Mouse (Mus musculus) E14TG2a.4 (cell line): ENCODE measurements around the gene Ndufa12.

Experiments
- H3K27me3 ChIP-seq: 2 replicates; pipeline ENCODE4 v1.6.1; 2014; ENCODE audit warnings: low read length, control low read depth; ENCODE audit not compliant: insufficient read depth
- H3K36me3 ChIP-seq: 2 replicates; pipeline ENCODE4 v1.6.1; 2014; ENCODE audit warnings: low read length, control low read depth; ENCODE audit not compliant: insufficient read depth
- H3K4me1 ChIP-seq: replicated peaks from 2 replicates; pipeline ENCODE4 v1.6.1; 2014; ENCODE audit warnings: low read depth, low read length, control low read depth
- H3K4me3 ChIP-seq: replicated peaks from 2 replicates; pipeline ENCODE4 v1.5.1; 2014; ENCODE audit warnings: mild to moderate bottlenecking, low read length
- H3K9me3 ChIP-seq: 2 replicates; pipeline ENCODE4 v1.6.1; 2014; ENCODE audit warnings: low read length, control low read depth
- CTCF ChIP-seq: conservative IDR thresholded peaks from 2 replicates; pipeline ENCODE4 v1.5.1; 2014; ENCODE audit warnings: low read length
- NANOG ChIP-seq: IDR thresholded peaks from 2 replicates; pipeline ENCODE4 v1.6.1; 2014; ENCODE audit warnings: borderline replicate concordance, low read length, mixed read lengths
- POU5F1 ChIP-seq: IDR thresholded peaks from 2 replicates; pipeline ENCODE4 v1.6.1; 2014; ENCODE audit warnings: low read length, borderline replicate concordance

Gene Ndufa12

DNA sequence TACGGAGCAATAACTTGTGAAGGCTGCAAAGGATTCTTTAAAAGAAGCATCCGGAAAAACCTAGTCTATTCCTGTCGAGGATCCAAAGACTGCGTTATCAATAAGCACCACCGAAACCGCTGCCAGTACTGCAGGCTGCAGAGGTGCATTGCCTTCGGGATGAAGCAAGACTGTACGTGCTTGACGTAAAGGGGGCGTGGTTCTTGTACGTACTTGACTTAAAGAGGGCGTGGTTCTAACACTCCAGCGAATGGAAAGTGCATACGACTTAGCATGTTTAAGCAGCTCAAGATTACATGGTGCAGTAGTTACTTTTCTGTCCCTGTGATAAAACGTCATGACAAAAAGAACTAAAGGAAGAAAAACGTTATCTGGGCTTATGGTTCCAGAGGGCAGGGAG is 33.1 kb upstream of the Ndufa12 start:
- peaks cover 61% of the 10 kb centered on the region for H3K36me3 ChIP-seq
- H3K9me3 ChIP-seq = no peaks in the 10 kb centered on the region
- H3K4me1 ChIP-seq = peaks cover 5% of the 10 kb centered on the region
- no peaks in the 10 kb centered on the region for H3K27me3 ChIP-seq
- no peak overlapping the region for H3K4me3 ChIP-seq
- TF ChIP-seq CTCF (no peak), NANOG (no peak), POU5F1 (no peak)

DNA sequence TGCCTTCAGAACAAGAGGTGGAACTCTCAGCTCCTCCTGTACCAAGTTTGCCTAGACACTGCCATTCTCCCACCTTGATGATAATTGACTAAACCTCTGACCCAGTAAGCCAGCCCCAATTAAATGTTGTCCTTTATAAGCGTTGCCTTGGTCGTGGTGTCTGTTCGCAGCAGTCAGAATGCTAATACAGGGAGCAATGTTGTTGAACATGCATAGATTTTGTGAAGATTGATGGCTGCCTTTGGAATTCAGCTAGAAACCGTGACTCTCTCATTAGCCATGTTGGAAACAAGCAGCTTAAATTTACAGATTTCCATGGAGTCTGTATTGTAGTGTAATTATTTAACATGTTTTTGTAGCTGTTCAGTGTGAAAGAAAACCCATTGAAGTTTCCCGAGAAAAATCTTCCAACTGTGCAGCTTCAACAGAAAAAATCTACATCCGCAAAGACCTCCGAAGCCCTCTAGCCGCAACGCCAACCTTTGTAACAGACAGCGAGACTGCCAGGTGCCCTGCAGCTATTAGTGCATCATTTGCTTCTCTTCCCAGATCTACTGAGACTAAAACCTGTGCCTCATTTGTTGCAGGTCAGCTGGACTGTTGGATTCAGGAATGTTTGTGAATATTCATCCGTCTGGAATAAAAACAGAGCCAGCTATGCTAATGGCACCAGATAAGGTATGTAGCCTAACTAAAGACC is 31.3 kb upstream of the Ndufa12 start:
- no peaks in the 10 kb centered on the region for H3K9me3 ChIP-seq
- TF ChIP-seq CTCF = no peak
- no peak for TF ChIP-seq POU5F1
- TF ChIP-seq NANOG = no peak

DNA sequence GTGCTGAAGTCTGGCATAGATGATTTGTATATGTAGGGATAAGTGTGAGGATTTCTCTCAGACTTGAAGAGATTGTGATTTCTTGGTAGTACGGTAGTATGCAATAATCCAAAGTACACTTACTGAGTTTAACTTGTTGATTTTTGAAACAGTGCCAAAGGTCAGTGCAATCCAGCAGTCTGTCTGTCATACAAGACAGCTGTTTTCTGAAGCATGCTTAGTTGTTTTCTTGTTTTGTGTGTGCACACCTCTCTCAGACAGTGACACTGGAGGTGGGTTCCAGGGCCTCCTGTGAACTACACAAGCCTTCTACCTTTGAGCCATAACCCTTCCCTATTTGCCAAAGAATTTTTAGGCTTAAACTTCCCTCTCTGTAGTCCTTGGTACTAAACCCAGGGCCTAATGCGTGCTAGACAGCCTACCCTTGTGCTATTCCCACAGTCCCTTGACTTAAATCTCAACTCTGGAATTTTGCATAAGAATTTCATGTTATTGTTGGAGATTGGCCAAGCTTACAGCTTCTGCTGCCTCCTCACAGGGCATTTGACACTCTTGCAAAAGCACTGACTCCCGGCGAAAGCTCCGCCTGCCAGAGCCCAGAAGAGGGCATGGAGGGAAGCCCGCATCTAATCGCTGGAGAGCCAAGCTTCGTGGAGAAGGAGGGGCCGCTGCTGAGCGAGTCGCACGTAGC is 26.9 kb upstream of the Ndufa12 start:
- H3K9me3 ChIP-seq = no peaks in the 10 kb centered on the region
- TF ChIP-seq NANOG (no peak), CTCF (no peak), POU5F1 (no peak)
- H3K4me1 ChIP-seq = peaks cover 23% of the 10 kb centered on the region
- peaks cover 10% of the 10 kb centered on the region for H3K27me3 ChIP-seq
- no peak overlapping the region for H3K4me3 ChIP-seq
- peaks cover 68% of the 10 kb centered on the region for H3K36me3 ChIP-seq

More for the DNA sequence above, 31.3 kb upstream of the Ndufa12 start:
- peaks cover 10% of the 10 kb centered on the region for H3K27me3 ChIP-seq
- peaks cover 14% of the 10 kb centered on the region for H3K4me1 ChIP-seq
- peaks cover 68% of the 10 kb centered on the region for H3K36me3 ChIP-seq
- H3K4me3 ChIP-seq = no peak overlapping the region

DNA sequence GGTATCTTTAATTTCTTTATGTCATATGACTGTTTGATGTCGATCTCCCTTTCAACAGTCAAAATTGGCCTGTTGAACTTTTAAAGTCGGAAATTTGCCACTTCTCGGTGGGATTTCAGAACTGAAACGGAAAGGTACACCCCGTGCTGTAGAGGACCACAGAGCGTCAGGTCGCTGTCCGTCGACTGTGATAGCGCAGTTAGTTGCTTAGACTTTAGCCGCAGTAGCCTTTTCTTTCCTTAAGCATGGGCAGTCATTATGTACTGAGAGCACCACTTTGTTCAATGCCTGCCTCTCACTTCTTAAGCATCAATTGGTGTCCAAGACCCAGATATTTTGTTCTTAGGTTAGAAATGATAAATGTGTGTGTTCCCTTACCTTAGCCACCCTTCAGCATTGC is 26.4 kb upstream of the Ndufa12 start:
- Histone ChIP-seq H3K36me3 (peaks cover 63% of the 10 kb centered on the region), H3K27me3 (peaks cover 10% of the 10 kb centered on the region), H3K4me3 (no peak overlapping the region), H3K9me3 (no peaks in the 10 kb centered on the region), H3K4me1 (peaks cover 23% of the 10 kb centered on the region)
- TF ChIP-seq NANOG = no peak
- no peak for TF ChIP-seq CTCF
- no peak for TF ChIP-seq POU5F1

DNA sequence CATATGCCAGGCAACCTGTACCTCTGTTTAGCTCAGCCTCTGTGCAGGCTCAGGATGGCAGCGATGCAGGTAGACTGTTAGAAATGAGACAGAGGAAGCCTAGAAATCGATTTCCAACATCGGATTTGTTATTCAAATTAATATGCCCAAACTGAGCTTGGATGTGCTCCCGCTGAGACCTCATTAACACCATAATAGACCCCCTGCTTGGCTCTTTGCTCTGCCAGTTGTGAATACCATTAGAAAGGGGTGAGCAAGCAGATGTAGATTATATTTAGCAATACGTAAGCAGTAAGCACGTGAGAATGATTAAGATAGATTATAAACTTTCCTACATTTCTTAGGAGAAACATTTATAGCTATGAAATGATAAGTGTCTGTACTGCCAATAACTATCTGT is 25.8 kb upstream of the Ndufa12 start:
- peaks cover 23% of the 10 kb centered on the region for H3K4me1 ChIP-seq
- no peak for TF ChIP-seq POU5F1
- no peak for TF ChIP-seq CTCF
- peak; percentile 23; the same call in 1 of the 2 replicates for TF ChIP-seq NANOG
- H3K9me3 ChIP-seq = no peaks in the 10 kb centered on the region
- H3K36me3 ChIP-seq = peaks cover 57% of the 10 kb centered on the region
- peaks cover 10% of the 10 kb centered on the region for H3K27me3 ChIP-seq
- H3K4me3 ChIP-seq = no peak overlapping the region

DNA sequence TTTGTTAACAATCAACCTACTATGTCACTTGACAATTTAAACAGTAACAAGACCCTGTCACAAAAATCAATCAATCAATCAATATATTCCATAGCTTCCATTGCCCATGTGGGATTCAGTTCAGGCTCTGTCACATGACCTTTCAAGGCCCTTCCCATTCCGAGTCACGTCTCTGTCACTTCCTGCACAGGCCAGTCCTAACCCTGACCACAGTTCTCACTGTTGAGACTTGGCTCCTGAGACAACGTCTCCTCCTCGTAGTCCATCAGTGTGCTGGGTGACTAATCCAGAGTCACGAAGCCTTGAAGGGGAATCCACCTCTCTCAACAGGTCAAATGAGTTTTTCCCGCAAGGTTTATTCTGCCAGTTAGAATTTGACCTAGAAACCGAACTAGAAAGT is 23.9 kb upstream of the Ndufa12 start:
- H3K4me1 ChIP-seq = peaks cover 23% of the 10 kb centered on the region
- no peaks in the 10 kb centered on the region for H3K9me3 ChIP-seq
- TF ChIP-seq NANOG (no peak), CTCF (no peak), POU5F1 (no peak)
- H3K36me3 ChIP-seq = peaks cover 41% of the 10 kb centered on the region
- H3K27me3 ChIP-seq = peaks cover 10% of the 10 kb centered on the region
- no peak overlapping the region for H3K4me3 ChIP-seq

- Histone ChIP-seq H3K36me3 (peaks cover 19% of the 10 kb centered on the region), H3K9me3 (no peaks in the 10 kb centered on the region), H3K27me3 (no peaks in the 10 kb centered on the region), H3K4me1 (no peaks in the 10 kb centered on the region), H3K4me3 (no peak overlapping the region)
- no peak for TF ChIP-seq NANOG
- TF ChIP-seq CTCF = no peak
- no peak for TF ChIP-seq POU5F1
Observed at GRCm38 (mm10) chr10:94183199-94183598, 15.3 kb upstream of the Ndufa12 start.

- Histone ChIP-seq H3K4me3 (no peak overlapping the region), H3K27me3 (no peaks in the 10 kb centered on the region), H3K4me1 (no peaks in the 10 kb centered on the region), H3K9me3 (no peaks in the 10 kb centered on the region), H3K36me3 (peaks cover 77% of the 10 kb centered on the region)
- TF ChIP-seq POU5F1 = no peak
- TF ChIP-seq CTCF = no peak
- no peak for TF ChIP-seq NANOG
Observed at GRCm38 (mm10) chr10:94204973-94205372, 6.5 kb downstream of the Ndufa12 start.
